Mouse (Mus musculus) layer of hippocampus, adult 9-10 months (tissue): ENCODE data around the gene 1810037I17Rik.
A peak's percentile ranks its signal among the peaks of the same experiment; 100 is the strongest.

ENCODE experiments used
- DNase-seq: peaks from one replicate; pipeline ENCODE4 v3.0.0; 2022; ENCODE audit warnings: low spot score

1810037I17Rik gene

GRCm38 (mm10) chr3:122924009-122924914 is at the start of gene 1810037I17Rik:
Gene 1810037I17Rik, plus strand, starts transcription at chr3:122924203.
- DNase-seq = peak; percentile 84

GRCm38 (mm10) chr3:122876870-122877269 is 47.1 kb upstream of the 1810037I17Rik start:
- no peak for DNase-seq

- no peak for DNase-seq
These were observed 46.5 kb upstream of the 1810037I17Rik start for GRCm38 (mm10) chr3:122877543-122877942.

- no peak for DNase-seq
These were observed 45.2 kb upstream of the 1810037I17Rik start for GRCm38 (mm10) chr3:122878705-122879315.

- no peak for DNase-seq
These were observed 36.3 kb upstream of the 1810037I17Rik start for GRCm38 (mm10) chr3:122887505-122888301.

GRCm38 (mm10) chr3:122888371-122888819 is 35.6 kb upstream of the 1810037I17Rik start:
- no peak for DNase-seq

GRCm38 (mm10) chr3:122894772-122895171 is 29.2 kb upstream of the 1810037I17Rik start, which contains the start of gene Fabp2:
Gene Fabp2, plus strand, starts transcription at chr3:122895072.
- no peak for DNase-seq

GRCm38 (mm10) chr3:122895189-122895731 is 28.7 kb upstream of the 1810037I17Rik start:
- DNase-seq = no peak

- no peak for DNase-seq
These were observed 25.7 kb upstream of the 1810037I17Rik start for GRCm38 (mm10) chr3:122898254-122898653.

GRCm38 (mm10) chr3:122903746-122904433 is 20.1 kb upstream of the 1810037I17Rik start:
- no peak for DNase-seq

GRCm38 (mm10) chr3:122907841-122908240 is 16.2 kb upstream of the 1810037I17Rik start:
- DNase-seq = no peak

GRCm38 (mm10) chr3:122915493-122915892 is 8.5 kb upstream of the 1810037I17Rik start:
- DNase-seq = no peak

GRCm38 (mm10) chr3:122916191-122916680 is 7.8 kb upstream of the 1810037I17Rik start:
- DNase-seq = no peak

GRCm38 (mm10) chr3:122918672-122919071 is 5.3 kb upstream of the 1810037I17Rik start:
- no peak for DNase-seq

GRCm38 (mm10) chr3:122919260-122919659 is 4.7 kb upstream of the 1810037I17Rik start, which contains the start of gene Gm10959:
Gene Gm10959, minus strand, starts transcription at chr3:122919360.
- DNase-seq = no peak

GRCm38 (mm10) chr3:122920572-122921435 is 3.2 kb upstream of the 1810037I17Rik start:
- DNase-seq = no peak

- no peak for DNase-seq
These were observed 2.1 kb upstream of the 1810037I17Rik start for GRCm38 (mm10) chr3:122921676-122922527.

- DNase-seq = no peak
These were observed 856 bp upstream of the 1810037I17Rik start for GRCm38 (mm10) chr3:122923147-122923546.

GRCm38 (mm10) chr3:122929723-122930122 is 5.7 kb downstream of the 1810037I17Rik start:
- no peak for DNase-seq
